Mouse (Mus musculus) NIH3T3 (cell line): ENCODE data around the gene Scd1.

Experiments
- DNase-seq: peaks from one replicate; pipeline ENCODE4 v3.0.0-alpha.2; 2012; ENCODE audit warnings: low read depth

Gene Scd1

DNA sequence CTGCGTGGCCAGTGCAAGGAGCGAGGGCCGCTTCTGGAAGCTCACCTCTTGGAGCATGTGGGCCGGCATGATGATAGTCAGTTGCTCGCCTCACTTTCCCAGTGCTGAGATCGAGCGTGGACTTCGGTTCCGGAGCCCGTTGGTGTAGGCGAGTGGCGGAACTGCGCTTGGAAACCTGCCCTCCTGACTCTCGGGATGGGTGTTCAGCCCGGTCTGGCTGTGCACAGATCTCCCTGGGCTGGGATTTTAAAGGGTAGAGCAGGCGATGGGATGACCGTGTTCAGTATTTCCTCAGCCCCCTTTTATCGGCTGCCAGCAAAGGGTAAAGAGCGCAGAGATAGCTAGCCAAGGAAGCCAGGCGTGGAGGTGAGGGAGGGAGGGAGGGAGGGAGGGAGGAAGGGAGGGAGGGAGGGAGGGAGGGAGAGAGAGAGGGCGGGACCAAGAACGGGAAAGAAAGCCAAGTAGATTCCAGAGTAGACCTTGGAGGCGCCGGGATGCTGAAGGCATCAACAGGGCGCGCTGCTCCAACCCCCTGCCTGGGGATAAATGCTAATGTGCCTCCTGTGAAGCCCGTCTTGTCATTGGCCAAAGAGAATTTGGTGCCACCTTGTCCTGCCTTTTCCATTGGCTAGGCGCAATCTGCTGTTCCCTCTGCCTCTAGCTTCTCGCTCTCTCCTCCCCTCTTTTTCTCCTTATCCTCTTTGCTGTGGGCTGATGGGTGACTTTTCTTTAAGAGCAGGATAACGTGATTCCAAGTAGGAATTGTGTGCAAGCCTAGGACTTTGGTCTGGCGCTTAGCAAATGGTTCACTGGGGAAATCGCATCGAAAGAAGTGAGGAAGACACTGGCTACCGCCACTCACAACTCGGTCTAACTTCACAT is at the start of gene Scd1:
Scd1 (minus strand) TSS at position 539 of the 882 bp plus-strand sequence.
- DNase-seq, result peak; percentile 95

DNA sequence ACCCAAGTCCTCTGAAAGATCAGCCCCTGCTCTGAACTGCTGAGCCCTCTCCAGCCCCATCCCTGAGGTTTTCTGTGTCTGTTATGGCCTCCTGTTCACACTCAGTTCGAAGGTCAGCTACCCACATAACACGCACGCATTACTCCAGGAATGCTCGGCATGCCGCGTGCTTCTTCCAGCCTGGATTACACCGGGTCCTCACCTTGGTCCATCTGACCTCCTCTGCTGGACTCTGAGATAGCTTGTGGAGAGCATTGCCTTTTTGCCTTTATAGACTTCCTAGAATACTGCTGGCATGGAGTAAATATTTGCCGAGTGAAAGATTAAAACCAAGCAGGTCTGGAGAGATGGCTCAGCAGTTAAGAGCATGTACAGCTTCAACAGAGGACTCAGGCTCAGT is 47.7 kb upstream of the Scd1 start:
- DNase-seq, result no peak

- DNase-seq, result no peak
Observed at GRCm38 (mm10) chr19:44454862-44455261, 47.2 kb upstream of the Scd1 start.

DNA sequence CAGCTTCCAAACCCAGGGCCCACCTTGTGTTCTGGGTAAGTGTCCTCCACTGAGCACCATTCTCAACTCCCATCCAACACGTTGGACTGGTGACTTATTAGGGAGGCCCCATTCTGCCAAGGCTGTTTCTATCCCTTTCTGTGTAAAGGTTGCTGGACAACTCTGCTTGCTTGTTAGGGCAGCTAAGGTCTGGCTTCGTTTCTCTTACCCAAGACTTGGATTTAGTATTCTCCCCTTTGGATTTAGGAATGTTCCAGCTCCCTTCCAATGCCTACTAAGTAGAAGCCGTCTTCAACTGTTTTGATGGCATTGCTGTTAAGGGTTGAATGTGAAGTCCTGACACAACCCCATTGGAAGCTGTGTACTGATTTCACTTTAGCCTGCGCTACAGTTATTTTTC is 40.2 kb upstream of the Scd1 start:
- no peak for DNase-seq

DNA sequence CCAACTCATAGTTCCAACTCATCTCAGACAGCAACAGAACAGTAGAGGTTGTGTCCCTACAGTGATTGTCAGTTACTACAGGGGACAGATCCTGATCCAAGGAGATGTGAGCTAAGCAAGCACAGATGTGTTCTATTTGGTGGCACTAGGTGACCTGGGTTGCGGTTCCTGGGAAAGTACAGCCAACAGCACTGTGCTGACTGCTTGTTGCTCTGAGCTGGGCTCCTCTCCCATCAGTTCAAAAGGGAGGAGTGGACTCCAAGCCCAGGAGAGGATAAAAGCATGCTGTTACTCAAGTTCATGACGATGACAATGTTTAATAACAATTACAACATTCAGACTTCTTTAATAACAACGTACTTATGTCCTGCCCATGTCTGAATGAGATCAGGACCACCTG is 38.1 kb upstream of the Scd1 start:
- DNase-seq, result no peak

DNA sequence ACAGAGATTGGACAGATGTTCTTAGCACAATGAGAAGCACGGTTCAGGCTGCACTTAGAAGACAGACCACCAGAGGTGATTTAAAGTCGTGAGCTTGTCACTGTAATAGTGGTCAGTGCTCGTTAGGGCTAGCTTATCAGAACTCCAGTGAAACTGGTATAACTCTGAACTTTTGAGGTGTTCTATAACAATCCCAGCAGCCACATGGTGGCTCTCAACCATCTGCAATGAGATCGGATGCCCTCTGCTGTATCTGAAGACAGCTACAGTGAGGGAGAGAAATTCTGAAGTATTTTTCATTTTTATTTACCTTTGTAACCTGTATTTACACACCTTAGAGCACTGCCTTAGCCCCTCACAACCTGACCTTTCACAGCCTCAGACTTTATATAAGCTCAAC is 31.6 kb upstream of the Scd1 start:
- no peak for DNase-seq

DNA sequence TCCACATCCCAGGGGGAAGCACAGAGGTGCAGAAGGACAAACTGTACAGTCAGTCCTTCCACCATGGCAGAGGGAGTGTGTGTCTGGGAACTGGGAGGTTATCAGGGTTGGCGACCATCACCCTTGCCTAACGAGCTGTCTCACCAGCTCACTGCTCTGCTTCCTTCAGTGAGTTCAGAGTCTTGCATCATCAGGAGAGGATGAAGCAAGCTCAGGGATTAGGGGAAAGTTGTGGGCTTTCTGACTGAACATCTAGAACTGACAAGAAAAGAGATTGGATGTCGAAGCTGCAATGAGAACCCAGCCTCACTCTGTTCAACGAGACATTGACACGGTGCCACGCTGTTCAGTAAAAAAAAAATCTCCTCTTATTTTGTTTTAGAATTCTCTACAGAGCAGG is 30.3 kb upstream of the Scd1 start:
- peak; percentile 29 for DNase-seq

GRCm38 (mm10) chr19:44432084-44432483 is 24.4 kb upstream of the Scd1 start:
- DNase-seq, result no peak

DNA sequence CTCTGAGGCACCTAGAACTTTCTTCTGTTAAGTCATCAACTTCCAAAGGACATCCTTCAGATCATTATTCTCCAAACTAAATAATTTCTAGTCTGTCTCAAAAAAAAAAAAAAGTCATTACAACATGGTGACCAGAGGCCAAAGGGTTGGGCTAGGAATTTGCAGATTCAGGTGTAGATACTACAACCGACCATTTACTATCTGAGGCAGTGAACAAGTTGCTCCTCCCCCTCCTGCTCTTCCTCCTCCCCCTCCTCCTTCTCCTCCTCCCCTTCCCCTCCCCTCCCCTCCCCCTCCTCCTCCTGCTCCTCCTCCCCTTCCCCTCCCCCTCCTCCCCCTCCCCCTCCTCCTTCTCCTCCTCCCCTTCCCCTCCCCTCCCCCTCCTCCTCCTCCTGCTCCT is 20.0 kb upstream of the Scd1 start:
- no peak for DNase-seq

DNA sequence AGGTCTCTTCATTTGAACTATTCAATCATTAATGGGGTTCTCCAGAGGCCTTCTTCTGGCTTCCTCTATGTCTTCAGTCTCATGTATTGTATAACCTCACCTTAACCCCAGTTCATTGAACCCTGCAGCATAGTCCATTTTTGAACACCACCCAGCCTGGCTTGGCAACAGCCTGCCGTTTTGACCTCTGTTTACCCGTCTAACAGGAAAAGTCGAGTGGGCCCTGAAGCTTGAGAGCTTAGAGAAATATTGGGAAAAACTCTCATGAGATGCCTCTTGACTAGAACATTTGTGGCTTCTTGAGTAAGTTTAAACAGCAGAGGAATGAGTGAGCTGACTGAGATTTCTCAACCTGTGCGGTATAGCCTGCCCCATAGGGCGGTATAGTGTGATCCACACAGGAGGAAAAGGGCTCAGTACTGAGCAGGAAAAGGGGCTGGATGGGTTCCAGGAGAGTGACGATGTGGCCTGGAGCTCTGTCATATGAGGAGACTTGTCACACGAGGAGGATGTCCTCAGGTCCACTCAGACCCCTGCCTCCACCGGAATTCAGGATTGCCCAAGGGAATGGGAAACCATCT is 14.5 kb upstream of the Scd1 start:
- peak; percentile 18 for DNase-seq

- DNase-seq, result no peak
Observed at GRCm38 (mm10) chr19:44419530-44419929, 11.9 kb upstream of the Scd1 start.

DNA sequence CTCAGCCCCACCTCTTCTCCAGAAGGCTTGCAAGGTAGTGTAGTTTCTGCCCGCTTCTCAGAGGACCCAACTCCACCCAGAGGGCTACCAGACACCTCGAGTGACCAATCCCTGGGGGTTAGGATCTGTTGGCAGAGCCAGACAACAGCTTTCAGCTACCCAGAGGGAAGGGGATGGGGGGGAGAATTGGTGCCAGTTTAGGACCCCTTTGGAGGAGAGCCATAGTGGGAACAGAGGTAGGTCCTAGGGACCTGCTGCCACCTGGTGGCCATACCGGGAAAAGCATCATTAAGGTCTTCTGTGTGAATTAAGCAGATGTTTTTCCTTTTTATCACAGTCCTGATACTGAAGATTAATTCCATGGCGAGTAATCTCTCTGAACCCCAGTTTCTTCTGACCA is 11.3 kb upstream of the Scd1 start:
- peak; percentile 85 for DNase-seq

DNA sequence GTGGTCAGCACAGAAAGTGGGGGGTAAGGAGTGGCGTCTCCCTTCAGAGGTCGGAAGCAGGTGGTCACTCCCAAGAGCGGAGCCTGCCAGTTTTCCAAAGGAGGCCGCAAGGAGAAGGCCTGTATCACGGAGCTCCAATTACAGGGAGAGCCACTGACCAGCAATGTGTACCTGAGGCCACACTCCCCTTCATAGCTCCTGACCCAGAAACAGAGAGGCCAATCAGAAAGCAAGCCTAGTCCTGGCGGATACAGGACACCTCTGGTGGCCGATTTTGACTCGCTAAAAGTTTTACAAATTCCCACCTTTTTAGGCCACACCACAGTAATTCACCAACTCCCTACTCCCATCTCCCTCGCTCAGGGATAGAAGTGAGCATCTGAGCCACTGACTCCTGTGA is 10.9 kb upstream of the Scd1 start:
- DNase-seq, result no peak

DNA sequence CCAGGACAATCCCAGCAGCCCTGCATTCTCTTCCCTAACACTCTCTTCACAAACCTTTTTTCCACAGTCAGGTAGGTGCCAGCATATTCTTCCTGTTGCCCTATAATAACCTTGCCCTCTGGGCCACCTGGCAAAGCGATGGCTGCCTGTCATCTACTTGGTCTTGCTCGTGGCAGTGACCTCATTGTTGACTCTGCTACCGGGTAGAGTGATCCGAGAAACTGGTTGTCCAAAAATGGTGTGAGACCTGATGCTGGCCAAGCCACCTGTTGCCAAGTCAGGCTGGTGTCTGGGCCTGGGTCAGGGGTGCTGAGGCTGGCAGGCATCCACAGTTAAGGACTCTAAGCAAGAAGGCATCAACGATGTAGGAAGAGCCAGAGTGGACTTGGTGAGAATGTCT is 10.4 kb upstream of the Scd1 start:
- no peak for DNase-seq

GRCm38 (mm10) chr19:44417448-44417847 is 9.8 kb upstream of the Scd1 start:
- no peak for DNase-seq

GRCm38 (mm10) chr19:44416240-44416639 is 8.6 kb upstream of the Scd1 start:
- DNase-seq, result no peak

GRCm38 (mm10) chr19:44415464-44415863 is 7.8 kb upstream of the Scd1 start:
- no peak for DNase-seq

DNA sequence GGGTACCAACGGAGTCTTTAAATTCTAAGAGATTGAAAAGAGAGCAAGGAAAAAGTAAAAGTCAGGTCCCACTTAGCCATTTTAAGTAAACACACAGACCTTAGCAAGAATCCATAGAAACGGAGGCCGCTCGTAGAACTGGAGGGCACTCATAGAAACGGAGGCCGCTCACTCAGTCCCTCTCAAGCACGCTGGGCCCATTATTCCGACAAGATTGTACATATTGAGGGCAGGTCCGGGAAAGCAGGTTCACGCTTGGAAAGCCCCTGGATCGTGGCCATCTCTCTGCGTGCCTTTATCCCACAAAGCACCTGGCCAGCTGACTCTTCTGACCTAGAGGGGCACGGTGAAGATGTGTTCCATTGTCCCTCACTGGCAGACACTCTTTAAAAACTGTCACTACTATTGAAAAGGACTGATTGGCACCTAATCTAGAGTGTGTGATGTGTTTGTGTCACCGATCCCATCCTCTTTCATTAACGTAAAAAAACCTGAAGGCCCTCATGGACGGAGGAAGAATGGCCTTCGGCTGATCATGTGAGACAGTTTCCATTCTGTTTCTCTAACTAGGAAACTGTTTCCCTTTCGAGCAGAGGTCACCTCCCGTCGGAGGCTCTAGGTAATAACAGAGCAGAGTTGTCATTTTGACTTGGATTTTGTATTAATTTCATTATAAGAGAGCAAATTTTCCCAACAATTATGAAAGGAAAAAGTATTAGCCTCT is 2.8 kb upstream of the Scd1 start:
- no peak for DNase-seq

GRCm38 (mm10) chr19:44408595-44408994 is 916 bp upstream of the Scd1 start:
- no peak for DNase-seq

- peak; percentile 89 for DNase-seq
Observed at GRCm38 (mm10) chr19:44408223-44408545, 505 bp upstream of the Scd1 start.

- DNase-seq, result peak; percentile 54
Observed at GRCm38 (mm10) chr19:44403546-44403945, 4.1 kb downstream of the Scd1 start.

GRCm38 (mm10) chr19:44400484-44401197 is 7.0 kb downstream of the Scd1 start:
- DNase-seq, result no peak

GRCm38 (mm10) chr19:44400076-44400475 is 7.6 kb downstream of the Scd1 start:
- no peak for DNase-seq
